Mouse (Mus musculus): ENCODE measurements at regions not wholly inside any gene's neighbourhood (a gene's known extent, or its start where the extent isn't known, plus 50 kb on each side); places are given as distances from the start of the nearest gene placed in this dataset.

DNA sequence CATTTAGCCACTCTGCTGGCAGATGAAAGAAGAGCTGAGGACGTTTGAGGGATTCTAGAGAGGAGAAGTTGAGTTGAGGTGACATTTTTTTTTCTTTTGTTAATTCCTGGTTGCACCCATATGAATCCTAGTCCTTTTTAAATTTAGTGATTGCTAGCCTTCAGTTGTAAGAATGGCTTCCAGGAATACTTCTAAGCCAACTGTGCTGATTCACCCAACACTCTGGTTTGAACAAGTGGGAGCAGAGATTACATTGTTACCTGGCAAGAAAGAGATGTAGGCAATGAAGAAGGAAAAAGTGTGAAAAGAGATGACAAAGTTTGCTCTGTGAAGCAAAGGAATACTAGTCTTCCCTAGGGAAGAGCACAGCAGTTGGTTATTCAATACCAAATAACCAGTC, 261.1 kb upstream of the Kcnq5 start:
- DNase-seq (ENCODE audit: low read depth): no peak

DNA sequence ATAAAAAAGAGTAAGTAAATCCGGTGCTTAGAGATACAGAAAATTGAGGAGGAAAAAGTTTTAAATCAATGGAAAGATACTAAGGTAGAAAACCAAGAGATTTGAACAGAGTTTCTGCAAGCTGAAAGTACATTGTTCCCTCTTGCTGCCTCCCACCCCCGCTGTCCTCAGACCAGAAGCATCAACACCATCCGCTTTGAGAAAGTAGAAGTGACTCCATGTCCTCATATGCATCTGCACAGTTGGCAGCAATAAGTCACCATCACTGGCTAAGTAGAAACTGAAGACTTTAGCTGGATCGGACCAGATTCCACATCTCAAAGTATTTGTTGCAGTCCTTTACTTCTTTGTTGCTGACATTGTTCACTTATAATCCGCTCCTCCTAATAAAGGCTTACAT, 250.1 kb upstream of the Kcnq5 start:
- no peak for DNase-seq (ENCODE audit: low read depth)

DNA sequence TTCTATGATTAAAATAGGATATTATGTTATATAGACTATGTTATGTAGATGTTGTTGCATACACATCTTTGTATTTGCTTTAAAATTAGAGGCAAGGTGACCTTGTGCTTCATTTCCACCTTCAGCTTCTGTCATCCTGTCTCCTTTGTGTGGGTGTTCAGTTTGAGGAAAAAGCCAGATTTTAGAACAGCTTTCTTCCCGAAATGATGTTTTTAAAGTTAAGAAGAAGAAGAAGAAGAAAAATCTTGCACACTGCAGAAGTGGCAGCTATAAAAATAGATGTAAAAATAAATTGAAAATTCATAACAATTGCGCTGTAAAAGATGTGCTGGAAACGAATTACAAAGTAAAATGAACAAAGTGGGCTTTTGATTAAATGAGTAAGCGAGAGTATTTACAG, 249.5 kb upstream of the Kcnq5 start:
- DNase-seq (ENCODE audit: low read depth): no peak

- no peak for DNase-seq (ENCODE audit: low read depth)
These were observed 248.9 kb upstream of the Kcnq5 start for GRCm38 (mm10) chr1:22210621-22211020.

- no peak for DNase-seq (ENCODE audit: low read depth)
These were observed 246.5 kb upstream of the Kcnq5 start for GRCm38 (mm10) chr1:22208287-22208686.

DNA sequence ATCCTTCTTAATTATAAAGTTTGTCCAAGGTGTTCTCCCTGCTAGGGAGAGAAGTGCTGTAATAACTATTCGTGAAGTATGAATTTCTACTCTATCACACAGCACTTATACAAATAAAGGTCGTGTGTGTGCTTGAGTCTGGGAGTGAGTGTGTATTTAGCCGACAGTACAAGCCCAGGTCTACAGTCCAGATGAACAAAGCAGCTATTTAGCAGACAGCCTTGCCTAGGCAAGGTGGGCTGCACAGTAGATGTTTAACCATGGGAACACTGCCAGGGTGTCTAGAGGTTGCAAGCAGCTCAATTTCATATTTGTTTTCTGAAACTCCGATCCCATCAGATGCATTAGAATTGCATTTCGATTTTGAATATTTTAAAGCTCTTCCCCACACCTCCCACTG, 245.2 kb upstream of the Kcnq5 start:
- no peak for DNase-seq (ENCODE audit: low read depth)

DNA sequence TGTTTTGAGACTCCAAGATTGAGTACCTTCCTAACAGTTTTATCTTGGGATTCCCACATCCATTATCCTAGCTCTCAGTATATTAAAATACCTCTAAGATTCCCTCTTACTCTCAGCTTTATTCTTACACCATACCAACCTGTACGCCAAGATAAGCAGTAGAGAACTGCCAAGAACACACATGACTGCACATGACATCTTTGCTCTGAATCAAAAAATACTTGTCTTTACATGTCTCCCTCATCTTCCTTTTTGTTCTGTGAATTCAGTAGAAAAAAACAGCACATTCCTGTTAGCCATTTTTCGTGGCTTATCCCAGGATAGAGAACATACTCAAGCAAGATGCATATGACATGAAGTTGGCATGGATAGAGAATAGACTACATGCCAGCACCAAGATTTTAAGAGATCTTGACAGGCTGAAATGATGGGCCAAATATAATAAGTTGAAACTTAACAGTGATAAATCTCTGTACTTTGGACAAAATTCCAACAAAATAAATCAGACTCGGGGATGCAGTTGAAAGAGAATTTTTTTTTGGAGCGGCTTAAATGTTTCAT, 206.0 kb upstream of the Kcnq5 start:
- no peak for DNase-seq (ENCODE audit: low read depth)

- DNase-seq (ENCODE audit: low read depth): no peak
These were observed 174.9 kb upstream of the Kcnq5 start for GRCm38 (mm10) chr1:22136571-22137122.

- DNase-seq (ENCODE audit: low read depth): no peak
These were observed 156.6 kb upstream of the Kcnq5 start for GRCm38 (mm10) chr1:22118266-22118772.

DNA sequence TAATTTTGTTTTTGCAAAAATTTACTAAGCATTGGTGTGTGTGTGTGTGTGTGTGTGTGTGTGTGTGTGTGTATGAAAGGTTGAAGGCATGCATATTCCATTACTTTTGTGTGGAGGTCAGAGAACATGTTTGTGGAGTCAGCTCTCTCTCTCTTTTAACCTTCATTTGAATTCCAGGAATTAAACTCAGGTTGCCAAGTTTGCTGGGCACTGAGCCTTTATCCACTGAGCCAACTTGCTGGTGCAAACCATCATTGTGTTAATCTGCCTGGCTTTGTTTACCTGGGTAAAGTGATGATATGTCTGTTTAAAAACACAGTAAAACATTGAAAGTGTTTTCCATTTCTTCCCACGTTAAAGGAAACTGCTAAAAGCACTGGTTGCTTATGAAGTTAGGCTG, 154.7 kb upstream of the Kcnq5 start:
- DNase-seq (ENCODE audit: low read depth): no peak

DNA sequence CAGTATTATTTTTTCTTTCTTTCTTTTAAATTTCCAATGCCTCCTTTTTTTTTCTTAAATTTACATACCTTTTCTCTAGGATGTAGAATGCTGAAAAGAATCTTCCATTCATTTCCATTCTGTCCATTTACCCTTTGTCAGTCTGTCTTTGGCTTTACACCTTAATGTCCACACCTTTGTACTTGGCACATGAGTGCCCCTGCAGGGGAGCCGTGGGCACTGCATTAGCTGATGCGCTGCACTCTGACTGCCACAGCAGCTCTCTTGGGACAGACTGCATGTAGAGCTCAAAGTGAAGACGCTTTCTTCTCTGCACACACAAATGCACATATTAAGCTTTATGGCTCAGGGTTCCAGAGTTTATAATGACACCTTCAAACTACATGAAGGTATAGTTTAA, 143.8 kb upstream of the Kcnq5 start:
- DNase-seq (ENCODE audit: low read depth): peak; percentile 5

- DNase-seq (ENCODE audit: low read depth): no peak
These were observed 109.8 kb upstream of the Kcnq5 start for GRCm38 (mm10) chr1:22071405-22072117.

- DNase-seq (ENCODE audit: low read depth): no peak
These were observed 108.3 kb upstream of the Kcnq5 start for GRCm38 (mm10) chr1:22070028-22070427.
